Mouse (Mus musculus): ENCODE measurements around the gene Jhy. TPM values are rescaled to one million over a fixed set of nuclear protein-coding genes. Genes with fewer than 3 reads are reported as not detected.
A peak's percentile ranks its signal among the peaks of the same experiment; 100 is the strongest.

Gene Jhy
- polyA plus RNA-seq, 1 experiment from 2014 or later = 0.10 TPM

DNA sequence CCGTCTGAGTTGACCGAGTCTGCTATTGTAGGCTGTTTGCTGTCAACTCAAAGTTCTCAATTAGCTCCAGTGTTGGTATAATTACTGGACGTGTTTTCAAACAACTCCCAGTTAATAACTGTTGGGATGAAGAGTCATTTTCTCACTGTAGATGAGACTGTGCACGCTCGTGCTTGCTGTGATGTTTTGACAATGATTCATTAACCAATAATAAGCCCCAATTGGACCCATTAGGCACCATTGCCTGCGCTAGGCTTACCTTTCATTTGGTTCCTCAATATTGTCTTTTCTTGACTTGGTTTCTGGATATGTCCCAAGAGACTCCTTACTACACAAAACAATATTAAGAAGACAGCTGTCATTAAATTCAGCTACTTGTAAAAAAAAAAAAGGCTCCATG, 71.5 kb downstream of the Jhy start:
- H3K4me1 ChIP-seq = no peaks in the 10 kb centered on the region
- H3K4me3 ChIP-seq = no peak overlapping the region
- no peak overlapping the region for H3K27ac ChIP-seq
- DNase-seq (ENCODE audit: low spot score) = no peak
- no peaks in the 10 kb centered on the region for H3K9me3 ChIP-seq (replicated peaks)
- peaks cover 35% of the 10 kb centered on the region for H3K27me3 ChIP-seq (ENCODE audit: low read depth, poor library complexity, severe bottlenecking)
- no peaks in the 10 kb centered on the region for H3K36me3 ChIP-seq
- WGBS = 80% methylated on average over 6 of the region's 6 CpGs

DNA sequence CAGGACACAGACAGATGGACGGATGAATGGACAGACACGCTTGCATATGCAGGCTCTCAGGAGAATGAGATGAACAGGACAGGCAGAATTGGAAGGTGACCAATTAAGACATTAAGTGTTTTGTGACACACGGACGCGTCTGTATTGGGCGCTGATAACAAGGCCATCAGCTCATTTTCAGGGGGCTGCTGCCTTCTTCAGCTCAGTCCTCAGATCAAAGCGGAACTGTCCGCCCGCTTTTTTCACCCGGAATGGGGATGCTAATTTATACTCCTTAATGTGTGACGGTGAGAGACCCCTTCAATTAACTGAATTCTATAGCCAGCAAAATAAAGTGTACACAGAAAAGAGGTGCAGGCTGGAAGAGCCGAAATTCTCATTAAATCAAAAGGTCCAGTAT, 74.5 kb downstream of the Jhy start:
- Histone ChIP-seq H3K27me3 (ENCODE audit: low read depth, poor library complexity, severe bottlenecking) (peaks cover 58% of the 10 kb centered on the region), H3K4me3 (no peak overlapping the region), H3K9me3 (replicated peaks) (no peaks in the 10 kb centered on the region), H3K27ac (no peak overlapping the region), H3K4me1 (no peaks in the 10 kb centered on the region), H3K36me3 (no peaks in the 10 kb centered on the region)
- no peak for DNase-seq (ENCODE audit: low spot score)
- 32% methylated on average over 12 of the region's 12 CpGs for WGBS

DNA sequence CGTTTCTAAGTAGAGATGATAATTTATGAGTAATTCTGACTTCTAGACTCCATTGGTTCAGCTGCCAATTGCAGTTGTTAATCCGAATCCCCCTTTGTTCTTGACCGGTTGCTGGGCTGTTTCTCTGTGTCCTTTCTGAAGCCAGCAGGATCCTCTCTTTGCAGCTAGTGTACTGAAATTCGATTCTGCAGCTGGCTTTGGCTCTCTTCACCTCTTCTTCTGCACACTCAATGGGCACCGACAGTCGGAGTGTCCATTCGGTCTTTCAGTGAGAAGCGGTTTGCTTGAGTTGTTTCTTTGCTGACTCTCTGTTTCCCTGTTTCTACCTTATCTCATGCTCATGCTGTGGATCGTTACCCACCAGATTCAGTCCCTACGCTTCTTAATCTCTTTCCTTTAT, 78.2 kb downstream of the Jhy start:
- DNase-seq (ENCODE audit: low spot score) = no peak
- no peak overlapping the region for H3K4me3 ChIP-seq
- H3K9me3 ChIP-seq (replicated peaks) = no peaks in the 10 kb centered on the region
- 55% methylated on average over 10 of the region's 10 CpGs for WGBS
- no peaks in the 10 kb centered on the region for H3K36me3 ChIP-seq
- no peak overlapping the region for H3K27ac ChIP-seq
- H3K4me1 ChIP-seq = no peaks in the 10 kb centered on the region
- peaks cover 88% of the 10 kb centered on the region for H3K27me3 ChIP-seq (ENCODE audit: low read depth, poor library complexity, severe bottlenecking)

DNA sequence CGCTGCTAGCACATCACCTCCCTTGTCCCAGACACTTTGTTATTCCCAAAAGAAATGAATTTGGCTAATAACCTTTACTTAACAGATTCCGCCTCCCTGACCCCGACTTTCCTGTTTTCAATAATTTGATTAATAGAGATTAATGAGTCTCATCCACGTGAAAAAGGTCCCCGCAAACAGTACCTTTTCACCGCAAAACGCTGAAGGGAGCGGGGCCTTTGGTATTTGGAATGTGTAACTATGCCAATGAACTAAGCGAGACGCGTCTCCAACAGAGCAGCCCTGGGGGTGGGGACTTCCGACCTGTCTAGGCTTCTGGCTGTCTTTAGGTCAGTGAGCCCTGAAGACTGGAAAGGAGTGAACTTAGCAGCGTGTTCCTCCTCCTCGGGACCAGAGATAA, 84.9 kb downstream of the Jhy start:
- peaks cover 18% of the 10 kb centered on the region for H3K4me1 ChIP-seq
- 2% methylated on average over 14 of the region's 14 CpGs for WGBS
- no peaks in the 10 kb centered on the region for H3K36me3 ChIP-seq
- H3K27ac ChIP-seq = no peak overlapping the region
- DNase-seq (ENCODE audit: low spot score) = no peak
- H3K9me3 ChIP-seq (replicated peaks) = no peaks in the 10 kb centered on the region
- H3K4me3 ChIP-seq = no peak overlapping the region
- H3K27me3 ChIP-seq (ENCODE audit: low read depth, poor library complexity, severe bottlenecking) = peaks cover 97% of the 10 kb centered on the region

DNA sequence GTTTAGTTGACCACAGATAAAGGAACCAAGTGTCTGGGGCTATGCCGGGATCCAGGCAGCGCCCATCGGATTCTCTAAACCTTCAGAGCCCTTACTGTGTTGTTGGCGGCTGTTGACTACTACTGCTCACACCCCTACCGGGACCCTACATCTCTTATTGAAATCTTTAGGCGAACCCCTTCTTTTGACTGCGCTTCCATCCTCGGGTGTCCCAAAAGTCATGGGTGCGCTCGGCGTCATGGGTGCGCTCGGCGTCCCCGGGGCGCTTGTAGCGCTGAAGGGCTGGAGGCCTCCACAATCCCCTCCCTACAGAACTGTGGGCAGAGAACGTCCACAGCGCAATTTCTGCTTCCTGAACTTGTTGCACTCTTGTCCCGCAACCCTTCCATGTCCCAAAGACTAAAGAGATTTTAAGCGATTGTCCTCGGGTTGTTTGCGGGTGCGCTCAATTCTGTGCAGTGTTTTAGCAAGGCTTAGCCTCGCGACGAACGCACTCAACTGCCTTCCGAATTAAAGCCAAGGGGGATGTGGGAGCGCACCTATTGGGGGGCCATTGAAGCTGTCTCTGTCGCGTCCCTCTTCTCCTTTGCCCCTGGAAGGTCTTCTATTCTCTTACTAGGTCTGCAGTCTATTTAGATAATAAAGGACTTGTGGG, 85.5 kb downstream of the Jhy start:
- WGBS = 1% methylated on average over 32 of the region's 32 CpGs
- Histone ChIP-seq H3K27me3 (ENCODE audit: low read depth, poor library complexity, severe bottlenecking) (peaks cover 100% of the 10 kb centered on the region), H3K4me3 (0 out of 2 replicates have a peak overlapping the region, but pooled peaks have one; percentile 33), H3K36me3 (no peaks in the 10 kb centered on the region), H3K9me3 (replicated peaks) (no peaks in the 10 kb centered on the region), H3K27ac (no peak overlapping the region), H3K4me1 (peaks cover 21% of the 10 kb centered on the region)
- DNase-seq (ENCODE audit: low spot score) = peak; percentile 53

- WGBS = under 1% methylated on average over 29 of the region's 29 CpGs
- Histone ChIP-seq H3K4me1 (peaks cover 21% of the 10 kb centered on the region), H3K36me3 (no peaks in the 10 kb centered on the region), H3K4me3 (peak overlapping the region; percentile 33), H3K9me3 (replicated peaks) (no peaks in the 10 kb centered on the region), H3K27me3 (ENCODE audit: low read depth, poor library complexity, severe bottlenecking) (peaks cover 100% of the 10 kb centered on the region), H3K27ac (no peak overlapping the region)
- peak; percentile 66 for DNase-seq (ENCODE audit: low spot score)
Observed at GRCm38 (mm10) chr9:40877881-40878235, 86.1 kb downstream of the Jhy start.

- H3K4me1 ChIP-seq = peaks cover 21% of the 10 kb centered on the region
- H3K36me3 ChIP-seq = no peaks in the 10 kb centered on the region
- no peak overlapping the region for H3K27ac ChIP-seq
- WGBS = 1% methylated on average over 42 of the region's 42 CpGs
- DNase-seq (ENCODE audit: low spot score) = no peak
- H3K4me3 ChIP-seq = peak overlapping the region; percentile 33
- no peaks in the 10 kb centered on the region for H3K9me3 ChIP-seq (replicated peaks)
- peaks cover 100% of the 10 kb centered on the region for H3K27me3 ChIP-seq (ENCODE audit: low read depth, poor library complexity, severe bottlenecking)
Observed at GRCm38 (mm10) chr9:40877146-40877880, 86.6 kb downstream of the Jhy start.

- peaks cover 100% of the 10 kb centered on the region for H3K27me3 ChIP-seq (ENCODE audit: low read depth, poor library complexity, severe bottlenecking)
- H3K36me3 ChIP-seq = no peaks in the 10 kb centered on the region
- peaks cover 26% of the 10 kb centered on the region for H3K4me1 ChIP-seq
- no peak overlapping the region for H3K27ac ChIP-seq
- no peak overlapping the region for H3K4me3 ChIP-seq
- DNase-seq (ENCODE audit: low spot score) = no peak
- 11% methylated on average over 5 of the region's 5 CpGs for WGBS
- H3K9me3 ChIP-seq (replicated peaks) = no peaks in the 10 kb centered on the region
Observed at GRCm38 (mm10) chr9:40876693-40877092, 87.2 kb downstream of the Jhy start.

GRCm38 (mm10) chr9:40876164-40876563, 87.8 kb downstream of the Jhy start:
- H3K4me1 ChIP-seq = peaks cover 30% of the 10 kb centered on the region
- 1% methylated on average over 29 of the region's 29 CpGs for WGBS
- no peak overlapping the region for H3K27ac ChIP-seq
- no peaks in the 10 kb centered on the region for H3K36me3 ChIP-seq
- H3K4me3 ChIP-seq = no peak overlapping the region
- H3K27me3 ChIP-seq (ENCODE audit: low read depth, poor library complexity, severe bottlenecking) = peaks cover 100% of the 10 kb centered on the region
- DNase-seq (ENCODE audit: low spot score) = peak; percentile 59
- H3K9me3 ChIP-seq (replicated peaks) = no peaks in the 10 kb centered on the region

DNA sequence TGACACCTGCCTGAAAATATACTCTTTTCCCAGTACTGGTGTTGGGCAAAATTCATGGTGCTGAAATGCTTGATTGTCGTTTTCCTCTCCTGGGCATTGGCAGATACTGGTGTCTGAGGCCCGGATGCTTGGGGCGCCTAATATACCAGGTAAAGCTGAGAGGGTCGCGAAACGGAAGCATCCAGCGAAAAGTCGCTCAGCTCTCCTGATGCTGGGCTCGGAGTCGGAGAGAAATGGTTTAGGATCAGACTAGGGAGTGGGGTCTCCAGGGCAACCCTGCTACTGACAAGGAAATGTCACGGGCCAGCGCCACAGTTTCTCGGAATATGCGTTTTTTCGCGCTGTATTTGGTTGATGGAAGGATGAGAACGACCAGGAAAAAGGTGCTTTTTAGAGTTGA, 88.5 kb downstream of the Jhy start:
- no peak overlapping the region for H3K4me3 ChIP-seq
- H3K4me1 ChIP-seq = peaks cover 30% of the 10 kb centered on the region
- peak; percentile 45 for DNase-seq (ENCODE audit: low spot score)
- 2% methylated on average over 17 of the region's 17 CpGs for WGBS
- no peaks in the 10 kb centered on the region for H3K36me3 ChIP-seq
- peaks cover 99% of the 10 kb centered on the region for H3K27me3 ChIP-seq (ENCODE audit: low read depth, poor library complexity, severe bottlenecking)
- H3K9me3 ChIP-seq (replicated peaks) = no peaks in the 10 kb centered on the region
- H3K27ac ChIP-seq = no peak overlapping the region

- no peak for DNase-seq (ENCODE audit: low spot score)
- 4% methylated on average over 4 of the region's 4 CpGs for WGBS
- H3K36me3 ChIP-seq = no peaks in the 10 kb centered on the region
Observed at GRCm38 (mm10) chr9:40874961-40875360, 89.0 kb downstream of the Jhy start.

DNA sequence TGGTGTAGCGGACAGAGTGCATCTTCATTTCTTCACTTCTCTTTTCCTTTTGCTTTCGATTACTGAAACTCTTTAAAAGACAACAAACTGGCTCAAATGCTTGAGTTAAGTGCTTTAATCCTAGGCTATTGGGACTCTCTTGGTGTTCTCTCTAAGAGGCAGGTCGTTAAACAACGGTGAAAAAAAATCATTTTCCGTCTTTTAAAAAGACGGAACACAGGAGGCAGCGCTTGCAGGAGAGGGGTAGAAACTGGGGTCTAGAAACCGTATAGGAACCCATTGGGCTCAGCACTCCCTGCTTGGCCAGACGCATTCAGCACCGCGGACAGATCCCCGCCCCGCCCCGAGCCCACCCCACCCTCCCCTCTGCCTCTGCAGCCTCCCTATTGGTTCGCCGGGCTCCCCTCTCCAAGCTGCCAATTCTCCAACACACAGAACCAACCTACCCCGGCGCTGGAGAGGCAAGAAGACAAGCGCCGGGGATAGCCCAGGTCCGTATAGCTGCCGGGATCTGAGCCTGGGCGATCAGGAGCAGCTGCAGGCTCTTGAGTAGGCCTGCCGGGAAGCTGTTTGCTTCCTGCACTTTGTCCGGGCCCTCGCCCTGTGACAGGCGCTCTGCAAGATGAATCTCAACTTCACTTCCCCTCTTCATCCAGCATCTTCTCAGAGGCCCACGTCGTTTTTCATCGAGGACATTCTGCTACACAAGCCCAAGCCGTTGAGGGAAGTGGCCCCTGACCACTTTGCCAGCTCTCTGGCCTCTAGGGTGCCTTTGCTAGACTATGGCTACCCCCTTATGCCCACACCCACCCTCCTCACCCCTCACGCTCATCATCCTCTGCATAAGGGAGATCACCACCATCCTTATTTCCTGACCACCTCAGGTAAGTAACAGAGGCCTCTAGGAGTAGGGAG, 90.1 kb downstream of the Jhy start, which contains the start of gene Bsx:
Bsx (plus strand) TSS at position 572 of the 915 bp plus-strand sequence.
- no peaks in the 10 kb centered on the region for H3K9me3 ChIP-seq (replicated peaks)
- H3K27me3 ChIP-seq (ENCODE audit: low read depth, poor library complexity, severe bottlenecking) = peaks cover 99% of the 10 kb centered on the region
- H3K36me3 ChIP-seq = no peaks in the 10 kb centered on the region
- DNase-seq (ENCODE audit: low spot score) = peak; percentile 96
- WGBS = 3% methylated on average over 32 of the region's 32 CpGs
- H3K4me3 ChIP-seq = peak within 1 kb of the TSS; percentile 36
- peaks cover 27% of the 10 kb centered on the region for H3K4me1 ChIP-seq
- no peak within 1 kb of the TSS for H3K27ac ChIP-seq

More at GRCm38 (mm10) chr9:40874961-40875360, 89.0 kb downstream of the Jhy start:
- Histone ChIP-seq H3K27me3 (ENCODE audit: low read depth, poor library complexity, severe bottlenecking) (peaks cover 99% of the 10 kb centered on the region), H3K9me3 (replicated peaks) (no peaks in the 10 kb centered on the region), H3K27ac (no peak overlapping the region), H3K4me3 (no peak overlapping the region), H3K4me1 (peaks cover 30% of the 10 kb centered on the region)

- no peak for DNase-seq (ENCODE audit: low spot score)
- peaks cover 88% of the 10 kb centered on the region for H3K27me3 ChIP-seq (ENCODE audit: low read depth, poor library complexity, severe bottlenecking)
- H3K4me3 ChIP-seq = no peak overlapping the region
Observed at GRCm38 (mm10) chr9:40872156-40872478, 91.8 kb downstream of the Jhy start.

More at GRCm38 (mm10) chr9:40872156-40872478, 91.8 kb downstream of the Jhy start:
- no peaks in the 10 kb centered on the region for H3K9me3 ChIP-seq (replicated peaks)
- H3K4me1 ChIP-seq = peaks cover 15% of the 10 kb centered on the region
- WGBS = 3% methylated on average over 8 of the region's 8 CpGs
- no peaks in the 10 kb centered on the region for H3K36me3 ChIP-seq
- no peak overlapping the region for H3K27ac ChIP-seq
